Mouse (Mus musculus) erythroblast, adult 5-6 weeks (primary cell): ENCODE measurements around the gene Glod4. TPM values are rescaled to one million over a fixed set of nuclear protein-coding genes. Genes with fewer than 3 reads are reported as not detected.

Experiments used
- ATAC-seq: replicated peaks from 2 replicates; pipeline ENCODE4 v1.8.0; 2016; ENCODE audit warnings: moderate number of reproducible peaks, mild to moderate bottlenecking, moderate TSS enrichment, inconsistent platforms; ENCODE audit not compliant: poor library complexity, low FRiP score, severe bottlenecking
- total RNA-seq, 2 experiments: library from RNA; stranded (forward) in 1 of 2; stranded (reverse) in 1 of 2; fragments of 150-400 nt in 1 of 2; fragments of 200-764, 138-1000 nt in 1 of 2; gene quantifications; 2 replicates each; pipeline versions ENCODE4 v1.2.3 to v1.2.4; 2015 to 2017; ENCODE audit warnings: low replicate concordance in 2 of 2

The Glod4 gene
- total RNA-seq, 2 experiments from 2014 or later = 31.5 to 55.0 TPM

DNA sequence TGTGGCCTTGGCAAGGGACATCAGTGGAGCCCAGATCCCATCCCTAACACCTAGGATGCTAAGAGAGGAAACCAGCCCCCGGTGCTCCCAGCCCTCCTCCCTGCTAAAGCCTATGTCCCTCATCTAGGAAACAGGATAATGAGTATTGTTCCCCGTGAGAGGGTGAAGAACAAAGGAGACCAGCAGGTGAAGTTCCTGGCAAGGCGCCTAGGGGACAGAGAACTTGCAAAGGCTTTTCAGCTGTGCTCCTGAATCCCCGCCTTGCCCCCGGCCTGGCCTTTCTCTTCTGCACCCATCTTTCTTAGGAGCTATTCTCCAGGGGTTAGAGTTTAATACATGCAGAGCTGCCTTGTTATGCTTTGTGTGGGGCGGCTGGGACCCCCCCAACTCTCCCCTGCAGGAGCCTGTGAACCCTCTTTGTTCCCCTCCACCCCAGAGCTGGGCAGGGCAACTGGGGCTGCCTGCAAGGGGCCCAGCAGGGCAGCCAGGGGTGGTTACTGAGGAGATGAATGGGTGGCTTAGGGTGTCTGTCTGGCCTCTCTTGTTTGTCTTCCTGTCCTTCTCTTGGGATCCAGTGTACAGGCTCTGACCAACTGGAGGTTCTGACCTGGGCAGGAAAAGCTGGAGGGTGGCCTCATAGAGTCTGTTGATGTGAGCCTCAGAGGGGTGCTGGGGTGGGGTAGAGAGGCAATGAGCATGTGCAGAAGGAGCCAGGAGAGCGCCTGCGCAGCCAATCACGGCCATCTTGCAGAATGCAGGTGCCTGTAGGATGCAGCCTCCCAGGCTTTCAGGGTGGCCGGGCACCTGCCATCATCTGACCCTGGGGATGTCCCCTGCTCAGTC lies 16.9 kb upstream of the Glod4 start:
- no peak for ATAC-seq

DNA sequence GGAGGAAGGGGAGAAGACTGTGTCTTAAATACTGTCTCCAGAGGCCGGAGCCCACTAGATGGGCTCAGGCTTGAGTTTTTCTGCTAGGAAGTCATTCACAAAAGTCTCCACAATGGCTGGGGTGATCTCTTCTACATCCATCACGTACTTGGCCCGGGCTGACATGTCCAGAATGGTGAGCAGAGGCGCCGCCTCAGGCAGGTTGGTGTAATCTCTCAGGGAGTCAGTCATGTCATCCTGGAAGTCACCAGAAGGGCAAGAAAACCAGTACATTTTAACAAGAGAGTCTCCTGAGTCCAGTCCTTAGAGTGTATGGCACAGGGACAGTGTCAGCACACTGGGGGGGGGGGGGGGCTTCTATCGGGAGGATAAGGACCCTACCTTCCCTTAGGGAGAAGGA lies 15.0 kb upstream of the Glod4 start:
- no peak for ATAC-seq

DNA sequence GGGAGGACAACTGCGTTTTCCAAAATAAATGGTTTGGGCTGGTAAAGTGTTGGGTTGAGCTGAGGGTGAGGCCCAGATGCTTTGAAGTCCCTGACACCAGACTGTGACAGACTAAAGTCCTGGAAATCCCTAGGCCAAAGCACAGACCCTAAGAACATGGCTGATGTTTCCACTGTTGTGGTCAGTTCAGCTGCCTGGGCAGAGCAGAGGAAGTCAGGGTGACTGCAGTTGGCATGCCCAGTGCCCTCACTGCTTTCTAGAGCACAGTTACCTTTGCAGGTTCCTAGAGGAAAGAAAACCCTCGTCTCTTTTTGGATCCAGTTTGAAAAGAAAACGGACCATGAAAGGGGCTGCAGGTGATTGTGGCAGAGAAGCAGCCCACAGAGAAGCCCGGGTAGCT lies 13.9 kb upstream of the Glod4 start:
- ATAC-seq = no peak

DNA sequence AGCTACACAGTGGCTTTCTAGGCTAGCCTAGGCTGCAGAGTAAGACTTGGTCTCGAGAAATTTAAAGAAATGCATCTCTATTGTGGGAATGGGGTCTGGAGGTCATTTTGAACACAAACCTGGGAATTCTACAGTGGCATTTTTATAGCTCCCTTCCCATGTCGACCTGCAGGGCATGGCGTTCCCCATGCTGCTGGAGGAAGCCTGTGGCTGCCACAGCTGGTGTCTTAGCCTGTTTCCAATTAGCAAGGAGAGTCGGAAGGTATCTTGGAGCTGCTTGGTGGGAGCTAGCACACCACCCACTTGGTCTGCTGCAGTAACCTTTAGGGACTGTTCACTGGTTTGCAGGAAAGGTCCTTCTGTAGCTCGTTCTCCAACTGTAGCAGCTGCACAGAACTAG lies 12.6 kb upstream of the Glod4 start:
- ATAC-seq = no peak

DNA sequence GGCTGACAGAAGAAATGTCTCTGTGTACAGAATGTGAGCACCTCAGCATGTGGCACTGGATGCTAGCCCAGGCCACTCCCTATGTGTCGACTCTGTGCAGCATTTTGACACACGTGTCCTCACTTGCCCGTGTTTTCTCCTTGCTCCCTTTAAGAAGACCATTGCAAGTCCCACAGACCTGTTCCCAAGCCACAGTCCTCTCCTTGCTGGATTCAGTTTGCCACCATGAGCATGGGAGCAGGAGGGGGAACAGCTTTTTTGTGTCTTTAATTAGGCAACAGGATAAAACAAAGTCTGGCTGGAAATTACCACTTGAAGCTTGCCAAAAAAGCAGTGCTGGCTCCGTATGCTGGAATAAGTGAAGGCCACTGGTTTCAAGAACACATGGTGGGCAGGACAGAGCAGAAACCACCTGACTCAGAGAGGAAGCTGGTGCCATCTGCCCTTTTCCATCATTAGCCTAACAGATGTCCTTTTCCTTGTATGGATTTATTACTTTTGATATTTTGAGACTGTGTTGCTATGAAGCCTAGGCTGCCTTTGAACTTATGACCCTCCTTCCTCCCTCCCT lies 12.0 kb upstream of the Glod4 start:
- ATAC-seq = no peak

DNA sequence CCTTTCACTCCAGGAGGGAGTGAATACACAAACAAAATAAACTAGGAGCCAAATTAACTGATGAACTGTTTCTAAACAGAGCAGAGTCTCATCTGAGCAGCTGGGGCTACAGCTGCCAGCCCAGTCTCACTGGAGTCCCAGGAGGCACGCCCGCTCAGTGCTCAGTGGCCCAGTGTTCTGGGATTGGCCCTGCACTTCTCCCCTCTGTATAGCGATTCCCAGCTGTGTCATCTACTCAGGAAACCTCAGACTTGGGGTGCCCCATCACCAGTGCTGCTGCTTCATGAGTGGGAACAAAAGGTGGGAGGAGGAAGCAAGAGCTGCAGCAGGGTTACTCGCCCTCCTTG lies 10.4 kb upstream of the Glod4 start:
- no peak for ATAC-seq

DNA sequence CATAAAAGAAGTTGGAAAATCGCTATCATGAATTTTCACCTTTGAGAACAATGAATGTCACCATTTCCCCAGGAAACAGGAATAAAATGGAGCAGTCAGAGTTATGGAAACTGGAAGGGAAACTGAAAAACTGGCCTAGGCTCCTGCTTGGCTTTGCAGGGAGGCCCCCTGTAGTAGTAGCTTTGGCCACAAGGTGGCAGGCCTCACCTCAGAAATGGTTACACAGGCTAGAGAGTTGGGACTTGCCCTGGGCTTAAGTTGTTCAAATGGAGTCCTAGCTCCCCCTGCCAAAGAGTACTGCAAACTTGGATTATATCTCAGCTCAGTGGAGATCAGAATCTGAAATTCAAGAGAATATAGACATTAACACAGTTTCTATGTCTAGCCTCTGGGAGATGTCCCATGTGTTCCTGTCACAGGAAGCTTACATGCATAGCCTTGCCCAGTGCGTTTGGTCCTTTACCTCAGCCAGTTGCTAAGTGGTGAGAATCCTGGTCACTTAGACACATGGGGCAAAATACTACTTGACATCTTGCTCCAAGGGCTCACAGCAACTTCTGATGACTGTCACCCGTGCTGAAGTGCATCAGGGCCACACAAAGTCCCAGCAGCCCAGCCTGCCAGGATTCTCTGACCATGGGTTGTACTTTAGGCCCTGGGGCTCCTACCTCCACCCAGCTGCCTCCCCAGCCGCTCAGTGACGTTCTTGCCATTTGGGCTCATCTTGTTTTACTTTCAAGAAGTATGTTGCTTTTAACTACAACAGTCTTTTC lies 9.8 kb upstream of the Glod4 start:
- peak; percentile 86 for ATAC-seq

DNA sequence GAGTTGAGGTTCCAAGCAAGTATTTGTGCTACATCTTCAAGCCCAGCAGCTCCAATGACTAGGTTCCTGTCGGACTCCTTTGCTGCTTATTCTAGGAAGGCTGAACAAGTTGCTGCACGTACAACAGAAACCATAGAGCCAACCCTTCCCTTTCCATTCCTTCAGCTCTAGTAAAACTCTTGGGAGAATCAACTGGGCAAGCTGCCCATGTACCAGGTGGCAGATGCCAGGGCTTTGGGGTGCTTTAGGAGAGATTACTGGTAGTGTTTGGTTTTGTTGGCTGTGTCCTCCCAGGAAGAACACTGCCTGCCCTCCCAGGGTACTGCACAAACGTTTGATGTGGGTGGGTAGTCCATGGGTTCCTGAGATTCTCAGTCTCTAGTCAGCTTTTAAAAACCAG lies 8.5 kb upstream of the Glod4 start:
- no peak for ATAC-seq

DNA sequence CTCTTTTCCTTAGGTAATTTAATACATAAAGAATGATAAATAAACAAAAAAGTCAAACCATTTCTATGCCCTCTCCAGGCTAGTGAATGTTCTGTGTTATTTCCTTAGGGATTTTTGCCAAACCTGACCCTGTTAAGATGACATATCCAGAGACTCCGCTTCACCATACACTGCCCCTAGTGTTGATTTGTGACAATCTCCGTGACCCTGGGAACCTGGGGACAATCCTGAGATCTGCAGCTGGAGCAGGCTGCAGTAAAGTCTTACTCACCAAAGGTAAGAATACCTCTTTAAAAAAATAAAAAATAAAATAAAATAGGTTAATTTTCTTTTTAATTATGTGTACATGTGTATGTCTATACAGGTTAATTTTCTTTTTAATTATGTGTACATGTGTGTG lies 3.7 kb upstream of the Glod4 start:
- ATAC-seq = no peak

DNA sequence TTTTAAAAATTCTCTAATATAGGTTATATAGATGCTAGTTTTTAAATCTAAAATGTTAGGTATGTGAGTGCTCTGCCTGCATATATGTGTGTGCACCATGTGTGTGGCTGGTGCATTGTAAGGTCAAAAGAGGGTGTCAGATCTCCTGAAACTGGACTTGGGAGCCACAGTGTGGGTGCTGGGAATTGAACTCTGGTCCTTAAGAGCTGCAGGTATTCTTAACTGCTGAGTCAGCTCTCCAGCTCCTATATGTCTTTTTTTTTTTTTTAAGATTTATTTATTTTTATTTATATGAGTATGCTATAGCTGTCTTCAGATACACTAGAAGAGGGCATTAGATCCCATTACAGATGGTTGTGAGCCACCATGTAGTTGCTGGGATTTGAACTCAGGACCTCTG lies 2.9 kb upstream of the Glod4 start:
- ATAC-seq = no peak

DNA sequence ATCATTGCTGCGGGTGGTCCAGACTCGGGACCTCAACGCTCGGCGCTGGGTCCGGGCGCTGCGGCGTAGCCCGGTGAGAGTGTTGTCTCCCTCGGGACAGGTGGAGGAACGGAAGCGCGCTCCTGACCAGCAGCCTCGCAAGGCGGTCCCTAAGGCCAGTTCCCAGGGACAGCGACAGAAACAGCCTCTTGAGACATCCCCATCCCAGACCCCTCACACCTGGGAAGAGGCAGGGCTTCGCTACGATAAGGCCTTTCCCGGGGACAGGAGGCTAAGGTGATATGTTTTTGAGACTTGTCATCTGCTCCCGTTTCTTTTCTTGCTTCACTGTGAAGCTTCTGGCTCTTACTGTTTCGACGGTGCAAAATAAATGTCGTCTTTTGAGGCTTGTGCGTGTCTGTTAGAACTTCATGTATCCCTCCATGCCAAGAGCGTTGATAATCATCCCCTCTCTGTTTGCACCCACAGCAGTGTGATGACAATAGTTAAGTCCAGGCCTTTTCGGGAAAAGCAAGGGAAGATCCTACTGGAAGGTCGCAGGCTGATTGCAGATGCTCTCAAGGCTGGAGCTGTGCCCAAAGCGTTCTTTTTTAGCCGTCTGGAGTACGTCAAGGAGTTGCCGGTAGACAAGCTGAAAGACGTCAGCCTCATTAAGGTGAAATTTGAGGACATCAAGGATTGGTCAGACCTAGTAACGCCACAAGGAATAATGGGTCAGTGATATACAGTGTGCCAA lies 454 bp upstream of the Glod4 start:
- no peak; the same call in 1 of the 2 replicates for ATAC-seq

DNA sequence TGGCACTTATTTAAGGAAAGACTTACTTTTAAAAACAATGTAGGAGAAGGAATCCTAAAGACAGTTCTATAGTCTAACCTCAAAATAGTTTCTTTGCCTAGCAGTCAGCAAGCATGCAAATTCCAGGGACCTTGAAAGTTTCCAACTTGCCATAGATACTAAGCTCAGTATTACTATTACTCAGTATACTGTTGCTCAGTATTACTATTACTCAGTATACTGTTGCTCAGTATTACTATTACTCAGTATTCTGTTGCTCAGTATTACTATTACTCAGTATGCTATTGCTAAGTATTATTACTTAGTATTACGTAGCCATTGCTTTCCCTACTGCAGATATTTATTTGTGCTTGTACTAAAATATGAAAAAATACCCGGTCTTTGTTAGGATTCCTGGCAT lies 3.8 kb downstream of the Glod4 start:
- ATAC-seq = no peak

DNA sequence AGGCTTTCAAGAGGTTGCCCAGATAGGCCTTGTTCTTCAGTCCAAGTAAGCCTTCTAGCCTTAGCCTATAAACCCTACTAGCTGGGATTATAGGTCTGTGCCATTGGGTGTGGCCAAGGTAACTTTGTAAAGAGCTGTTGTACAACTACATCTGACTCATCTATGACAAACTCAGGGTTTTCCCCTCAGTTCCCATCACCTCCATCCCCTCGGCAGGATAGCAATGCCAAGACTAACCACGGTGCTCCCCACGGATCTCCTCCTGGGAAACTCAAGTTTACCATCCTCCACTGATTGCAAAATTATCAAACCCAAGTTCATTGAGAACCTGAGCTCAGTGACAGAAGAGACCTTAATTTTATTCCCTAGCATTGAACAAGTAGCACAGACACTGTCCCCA lies 7.4 kb downstream of the Glod4 start:
- no peak for ATAC-seq

DNA sequence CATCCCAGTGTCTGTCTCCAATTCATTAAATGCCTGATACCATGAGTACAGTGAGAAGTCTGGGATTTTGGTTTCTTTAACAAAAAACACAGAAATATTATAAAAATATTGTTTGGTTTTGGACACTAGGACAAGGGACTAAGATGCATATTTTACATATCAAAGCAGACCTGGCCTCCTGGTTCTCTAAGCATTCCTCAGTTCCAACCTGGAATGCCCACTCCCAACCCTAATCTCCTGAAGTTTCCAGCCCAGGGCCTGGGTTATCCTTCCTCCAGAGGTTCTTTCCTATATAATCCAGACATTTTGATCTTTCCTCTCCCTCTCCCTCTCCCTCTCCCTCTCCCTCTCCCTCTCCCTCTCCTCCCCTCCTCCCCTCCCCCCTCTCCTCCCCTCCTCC lies 18.5 kb downstream of the Glod4 start:
- ATAC-seq = no peak

DNA sequence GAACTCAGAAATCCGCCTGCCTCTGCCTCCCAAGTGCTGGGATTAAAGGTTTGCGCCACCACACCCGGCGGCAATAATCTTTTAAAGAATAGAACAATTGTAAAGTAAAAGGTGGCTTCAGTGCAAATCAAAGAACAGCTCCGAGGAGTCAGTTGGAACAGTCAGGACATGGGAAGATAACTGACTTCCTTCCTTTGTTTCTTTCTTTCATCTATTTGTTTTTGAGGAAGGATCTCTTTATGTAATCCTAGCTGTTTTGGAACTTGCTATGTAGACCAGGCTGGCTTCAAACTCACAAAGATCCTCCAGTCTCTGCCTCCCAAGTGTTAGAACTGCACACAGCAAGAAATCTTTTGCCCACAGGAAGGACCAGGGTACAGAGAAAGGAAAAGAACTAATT lies 18.9 kb downstream of the Glod4 start:
- no peak for ATAC-seq

DNA sequence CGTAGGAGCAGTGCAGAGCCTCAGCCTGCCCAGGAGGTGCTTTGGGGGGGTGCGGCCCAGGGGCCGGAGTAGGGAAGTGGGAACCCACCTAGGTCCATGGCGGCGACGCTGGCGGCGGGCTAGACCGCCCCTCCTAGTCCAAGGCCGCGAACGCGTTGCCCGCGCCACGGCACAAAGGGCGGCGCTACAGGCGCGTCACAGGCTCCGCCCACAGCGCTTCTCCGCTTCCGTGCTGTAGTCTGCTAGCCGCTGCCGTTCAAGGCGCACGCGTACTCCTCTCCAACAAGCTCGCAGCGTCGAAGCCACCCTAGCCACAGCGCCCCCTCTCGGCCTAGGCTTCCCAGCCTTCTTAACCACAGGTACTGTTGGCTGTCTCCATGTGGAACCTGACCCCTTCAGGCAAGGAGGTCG lies 26.1 kb downstream of the Glod4 start, which contains the start of the genes Dbil5 and Gemin4:
Gene Dbil5, plus strand, starts transcription at position 219 of the 411 bp plus-strand sequence.
Gene Gemin4, minus strand, starts transcription at position 275 of the 411 bp plus-strand sequence.
- ATAC-seq = peak; percentile 98

DNA sequence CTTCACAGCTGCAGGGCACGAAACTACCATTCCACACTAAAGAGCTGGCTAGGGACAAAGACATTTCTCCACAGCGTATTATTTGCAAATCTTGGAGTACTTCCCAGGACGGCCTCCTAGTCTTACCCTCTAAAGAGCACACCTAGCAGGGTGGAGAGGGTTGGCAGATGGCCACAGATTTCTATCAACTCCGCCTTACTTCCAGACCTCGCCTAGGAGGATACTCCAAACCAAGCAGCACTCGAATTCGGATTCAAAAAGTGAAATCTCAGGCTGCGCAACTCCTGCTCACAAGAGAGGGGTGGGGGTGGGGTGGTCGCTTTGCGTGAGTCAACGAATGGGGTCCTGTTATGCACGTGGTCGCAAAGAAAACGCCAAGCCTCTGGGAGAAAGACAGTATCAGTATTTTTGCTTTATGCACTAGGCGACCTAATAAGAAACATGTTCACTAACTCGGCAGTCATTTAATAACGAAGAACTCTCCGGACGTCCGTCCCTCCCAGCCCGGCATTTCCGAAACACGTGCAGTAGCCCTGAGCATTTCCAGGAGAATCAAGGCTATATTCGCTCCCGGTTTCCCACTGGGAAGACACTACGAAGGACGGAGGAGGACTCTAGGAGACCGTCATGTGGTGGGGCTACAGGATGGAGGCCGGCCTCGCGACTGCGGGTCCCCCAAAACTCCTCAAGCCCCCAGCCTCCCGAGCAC lies 26.7 kb downstream of the Glod4 start:
- 0 out of 2 replicates have a peak, but pooled peaks have one; percentile 24 for ATAC-seq

DNA sequence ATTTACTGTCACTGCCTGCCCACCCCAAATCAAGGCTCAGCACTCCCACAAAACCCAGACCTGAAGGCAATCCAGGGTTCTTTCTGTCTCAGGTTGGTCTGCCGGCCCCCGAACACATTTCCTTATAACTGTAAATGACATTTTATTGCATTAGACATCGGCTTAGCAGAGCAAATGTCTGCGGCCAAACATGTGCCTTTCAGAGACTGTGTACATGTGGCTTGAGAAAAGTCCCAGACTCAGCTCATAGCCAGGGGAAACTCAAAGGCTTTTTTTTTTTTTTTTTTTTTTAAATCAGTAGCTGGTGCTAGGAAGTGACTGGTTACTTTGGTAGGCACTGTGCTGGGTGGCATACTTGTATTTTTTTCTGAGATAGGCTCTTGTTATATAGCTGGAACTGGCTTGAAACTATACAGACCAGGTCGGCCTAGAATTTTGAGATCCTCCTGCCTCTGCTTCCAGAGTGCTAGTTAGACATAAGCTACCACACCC lies 27.4 kb downstream of the Glod4 start:
- no peak for ATAC-seq

DNA sequence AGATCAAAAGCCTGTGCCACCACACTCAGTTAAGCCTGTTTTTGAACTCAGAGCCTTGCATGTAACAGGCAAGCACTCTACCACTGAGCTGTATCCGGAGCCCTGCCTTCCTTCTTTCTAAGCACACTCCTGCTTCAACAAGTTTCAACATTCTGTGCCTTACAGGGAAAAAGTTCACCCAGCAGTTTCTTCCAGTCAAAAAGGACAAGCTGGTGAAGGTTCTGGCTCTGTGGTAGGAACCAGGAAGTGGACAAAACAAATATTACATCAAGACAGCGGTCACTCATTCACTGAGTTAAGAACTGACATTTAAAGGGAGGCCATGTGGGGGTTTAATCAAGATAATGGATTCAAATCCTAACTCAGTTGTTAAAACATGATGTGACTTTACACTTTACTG lies 28.5 kb downstream of the Glod4 start:
- no peak for ATAC-seq
